Mouse (Mus musculus) midbrain, embryonic 15.5 days (tissue): Measurements from ENCODE around the gene Rgl3. TPM values are rescaled to one million over a fixed set of nuclear protein-coding genes. Genes with fewer than 3 reads are reported as not detected.

Experiments
- ATAC-seq: fragments of 200-750 bp; cut with Nextera tagmentation; replicated peaks from 2 replicates; pipeline ENCODE4 v1.8.0; 2017; ENCODE audit warnings: moderate TSS enrichment
- H3K27ac ChIP-seq: fragments of 300-500 bp; sonication (generic); 2 replicates; pipeline ENCODE4 v1.5.1; 2015; ENCODE audit warnings: mild to moderate bottlenecking, inconsistent platforms
- H3K27me3 ChIP-seq: fragments of 300-500 bp; sonication (generic); replicated peaks from 2 replicates; pipeline ENCODE4 v1.6.1; 2015; ENCODE audit warnings: inconsistent platforms
- H3K36me3 ChIP-seq: fragments of 300-500 bp; sonication (generic); replicated peaks from 2 replicates; pipeline ENCODE4 v1.6.1; 2015; ENCODE audit warnings: inconsistent platforms
- H3K4me1 ChIP-seq: fragments of 300-500 bp; sonication (generic); 2 replicates; pipeline ENCODE4 v1.6.1; 2015; ENCODE audit warnings: inconsistent platforms
- H3K4me2 ChIP-seq: fragments of 300-500 bp; sonication (generic); 2 replicates; pipeline ENCODE4 v1.6.1; 2015; ENCODE audit warnings: inconsistent platforms, mild to moderate bottlenecking, moderate library complexity
- H3K4me3 ChIP-seq: fragments of 300-500 bp; sonication (generic); 2 replicates; pipeline ENCODE4 v1.5.1; 2015; ENCODE audit warnings: mild to moderate bottlenecking, inconsistent platforms
- H3K9ac ChIP-seq: fragments of 300-500 bp; sonication (generic); 2 replicates; pipeline ENCODE4 v1.6.1; 2015; ENCODE audit warnings: mild to moderate bottlenecking, inconsistent platforms
- H3K9me3 ChIP-seq: fragments of 300-500 bp; sonication (generic); 2 replicates; pipeline ENCODE4 v1.6.1; 2016; ENCODE audit warnings: inconsistent platforms
- WGBS: fragments of 180-500 bp; shearing (Covaris S2); methylation state at CpG from one replicate; pipeline ENCODE4 v1.1.7; 2015; ENCODE audit warnings: mixed read lengths; 5-methylcytosine and 5-hydroxymethylcytosine counted together
- polyA plus RNA-seq: library from polyadenylated mRNA; unstranded; fragments of >200 nt; fragmentation: Nextera tagmentation; extraction: Ambion mirVana; gene quantifications from 2 replicates; pipeline ENCODE4 v1.2.1, GENCODE M21; 2015

The Rgl3 gene
- polyA plus RNA-seq, 1 experiment from 2014 or later: 1.1 TPM

DNA sequence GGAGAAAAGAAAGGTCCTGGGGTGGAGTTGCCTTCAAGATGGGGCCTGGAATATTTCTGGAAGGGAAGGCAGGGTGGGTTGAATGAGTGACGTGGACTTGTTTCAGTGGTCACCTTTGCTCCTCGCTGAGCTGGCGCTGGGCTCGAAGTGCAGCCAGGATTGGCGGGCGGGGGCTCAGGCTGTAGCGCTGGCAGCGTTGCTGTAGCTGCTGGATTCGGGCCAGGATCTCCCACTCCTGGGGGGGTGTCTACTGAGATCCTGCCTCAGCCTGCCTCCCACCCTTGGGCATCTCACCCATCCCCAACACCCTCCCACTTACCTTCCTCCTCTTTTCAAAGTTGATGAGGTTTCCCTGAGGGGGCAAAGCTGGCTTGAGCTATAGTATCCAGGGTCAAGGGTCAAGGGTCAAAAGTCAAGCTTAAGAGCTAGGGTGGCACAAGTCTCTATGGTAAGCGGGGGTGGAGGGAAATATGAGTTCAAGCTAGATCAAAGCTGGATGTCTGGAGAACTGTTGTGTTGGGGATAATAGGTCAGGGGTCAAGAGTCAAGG lies 12.5 kb downstream of the Rgl3 start:
- no peaks in the 10 kb centered on the region for H3K9me3 ChIP-seq
- H3K9ac ChIP-seq: no peak overlapping the region
- H3K4me2 ChIP-seq: no peak overlapping the region
- no peak for ATAC-seq
- no peak overlapping the region for H3K27ac ChIP-seq
- no peaks in the 10 kb centered on the region for H3K27me3 ChIP-seq
- WGBS: 85% methylated on average over 10 of the region's 10 CpGs
- no peaks in the 10 kb centered on the region for H3K4me1 ChIP-seq
- no peaks in the 10 kb centered on the region for H3K36me3 ChIP-seq
- H3K4me3 ChIP-seq: no peak overlapping the region

DNA sequence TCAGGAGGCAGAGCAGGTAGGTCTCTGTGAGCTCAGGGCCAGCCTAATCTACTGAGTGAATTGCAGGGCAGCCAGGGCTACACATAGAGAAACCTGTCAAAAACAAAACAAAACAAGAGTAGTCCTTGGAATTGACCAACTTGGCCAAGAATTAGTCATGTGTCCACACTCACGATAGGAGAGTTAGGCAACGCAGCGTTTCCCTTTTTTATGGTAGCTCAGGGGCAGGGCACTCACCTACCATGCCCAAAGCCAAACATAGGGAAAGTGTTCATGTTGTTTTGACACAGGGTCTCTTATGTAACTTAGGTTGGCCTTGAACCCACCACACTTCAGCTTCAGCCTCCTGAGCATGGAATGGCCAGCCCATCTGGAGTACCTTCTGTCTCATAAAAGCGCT lies 19.9 kb downstream of the Rgl3 start:
- ATAC-seq: no peak
- 89% methylated on average over 4 of the region's 4 CpGs for WGBS
- no peaks in the 10 kb centered on the region for H3K4me1 ChIP-seq

GRCm38 (mm10) chr9:21968883-21969282 lies 20.4 kb downstream of the Rgl3 start:
- Histone ChIP-seq H3K4me3 (no peak overlapping the region), H3K4me1 (no peaks in the 10 kb centered on the region), H3K27me3 (0 out of 2 replicates have a peak, but pooled peaks cover 2% of the 10 kb centered on the region), H3K9me3 (no peaks in the 10 kb centered on the region), H3K9ac (no peak overlapping the region), H3K27ac (no peak overlapping the region), H3K36me3 (no peaks in the 10 kb centered on the region), H3K4me2 (no peak overlapping the region)
- no peak for ATAC-seq
- WGBS: 77% methylated on average over 6 of the region's 6 CpGs

More for the DNA sequence above, 19.9 kb downstream of the Rgl3 start:
- Histone ChIP-seq H3K36me3 (no peaks in the 10 kb centered on the region), H3K4me2 (no peak overlapping the region), H3K27ac (no peak overlapping the region), H3K9me3 (no peaks in the 10 kb centered on the region), H3K27me3 (no peaks in the 10 kb centered on the region), H3K9ac (no peak overlapping the region), H3K4me3 (no peak overlapping the region)

GRCm38 (mm10) chr9:21963417-21963816 lies 25.8 kb downstream of the Rgl3 start, which contains the start of gene Epor:
Gene Epor, minus strand, starts transcription at chr9:21963506.
- H3K36me3 ChIP-seq: no peaks in the 10 kb centered on the region

GRCm38 (mm10) chr9:21962416-21963059 lies 26.7 kb downstream of the Rgl3 start:
- Histone ChIP-seq H3K9me3 (no peaks in the 10 kb centered on the region), H3K27me3 (peaks cover 51% of the 10 kb centered on the region), H3K36me3 (no peaks in the 10 kb centered on the region), H3K9ac (0 out of 2 replicates have a peak overlapping the region, but pooled peaks have one; percentile 9), H3K4me1 (peaks cover 22% of the 10 kb centered on the region), H3K4me2 (peak overlapping the region; percentile 65), H3K4me3 (peak overlapping the region; percentile 32), H3K27ac (no peak overlapping the region)
- peak; percentile 43 for ATAC-seq
- 3% methylated on average over 34 of the region's 34 CpGs for whole genome bisulfite sequencing

More at GRCm38 (mm10) chr9:21963417-21963816, 25.8 kb downstream of the Rgl3 start, which contains the start of gene Epor:
- 17% methylated on average over 8 of the region's 8 CpGs for WGBS
- peaks cover 22% of the 10 kb centered on the region for H3K4me1 ChIP-seq
- peak within 1 kb of the TSS; percentile 32 for H3K4me3 ChIP-seq
- H3K4me2 ChIP-seq: peak within 1 kb of the TSS; percentile 65
- H3K9me3 ChIP-seq: no peaks in the 10 kb centered on the region
- peaks cover 51% of the 10 kb centered on the region for H3K27me3 ChIP-seq
- H3K27ac ChIP-seq: no peak within 1 kb of the TSS
- no peak for ATAC-seq
- 0 out of 2 replicates have a peak within 1 kb of the TSS, but pooled peaks have one; percentile 9 for H3K9ac ChIP-seq

DNA sequence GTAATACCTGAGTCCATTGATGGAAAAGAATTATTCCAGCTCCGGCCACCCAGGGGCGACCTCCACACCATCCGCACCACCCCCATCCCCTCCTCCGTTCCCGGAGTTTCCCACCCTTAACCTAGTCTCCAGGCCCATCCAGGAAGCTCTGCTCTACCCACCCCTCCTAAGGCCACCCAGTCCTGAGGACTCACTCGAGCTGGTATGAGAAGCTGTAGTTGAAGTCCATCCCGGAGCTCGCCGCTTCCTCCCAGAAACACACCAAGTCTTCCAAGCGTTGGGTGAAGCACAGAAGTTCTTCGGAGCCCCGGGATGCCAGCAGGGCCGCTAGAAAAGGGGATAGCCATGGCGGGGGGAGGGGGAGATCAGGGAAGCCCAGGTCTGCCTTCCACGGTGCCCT lies 27.2 kb downstream of the Rgl3 start:
- H3K27ac ChIP-seq: no peak overlapping the region
- no peaks in the 10 kb centered on the region for H3K36me3 ChIP-seq
- H3K9ac ChIP-seq: 0 out of 2 replicates have a peak overlapping the region, but pooled peaks have one; percentile 9
- H3K4me2 ChIP-seq: peak overlapping the region; percentile 65
- peaks cover 51% of the 10 kb centered on the region for H3K27me3 ChIP-seq
- WGBS: 0% methylated on average over 15 of the region's 15 CpGs
- ATAC-seq: no peak; the same call in 1 of the 2 replicates
- peaks cover 22% of the 10 kb centered on the region for H3K4me1 ChIP-seq
- H3K4me3 ChIP-seq: peak overlapping the region; percentile 32
- no peaks in the 10 kb centered on the region for H3K9me3 ChIP-seq

DNA sequence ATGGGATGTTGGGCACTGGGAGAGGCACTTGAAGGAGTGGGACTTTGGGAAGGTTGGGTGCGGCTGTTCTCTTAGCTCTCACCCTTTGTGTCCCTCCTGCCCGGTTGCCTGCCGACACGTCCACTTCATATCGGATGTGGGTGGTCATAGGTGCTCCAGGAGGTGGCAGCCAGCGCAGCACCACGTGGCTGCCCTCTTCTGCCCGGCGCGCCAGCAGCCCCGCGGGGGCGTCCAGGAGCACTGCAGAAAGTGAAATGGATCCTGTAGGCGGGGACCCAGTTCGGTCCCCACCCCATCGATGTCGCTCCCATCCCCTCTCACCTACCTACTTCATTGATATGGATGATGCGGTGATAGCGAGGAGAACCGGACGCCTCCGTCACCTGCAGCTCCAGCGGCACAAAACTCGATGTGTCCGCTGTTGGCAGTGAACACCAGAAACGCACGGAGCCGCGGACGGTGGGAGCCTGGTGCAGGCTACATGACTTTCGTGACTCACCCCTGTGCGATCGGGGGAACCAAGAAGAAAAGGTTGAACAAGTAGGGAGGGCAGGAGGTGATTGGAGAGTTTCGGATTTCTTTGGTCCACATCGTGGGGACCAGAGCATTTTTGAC lies 27.8 kb downstream of the Rgl3 start:
- no peak overlapping the region for H3K9ac ChIP-seq
- peaks cover 51% of the 10 kb centered on the region for H3K27me3 ChIP-seq
- ATAC-seq: no peak
- H3K4me1 ChIP-seq: peaks cover 26% of the 10 kb centered on the region
- H3K36me3 ChIP-seq: no peaks in the 10 kb centered on the region
- no peak overlapping the region for H3K27ac ChIP-seq
- peak overlapping the region; percentile 32 for H3K4me3 ChIP-seq
- WGBS: 2% methylated on average over 35 of the region's 35 CpGs
- no peaks in the 10 kb centered on the region for H3K9me3 ChIP-seq
- peak overlapping the region; percentile 65 for H3K4me2 ChIP-seq

DNA sequence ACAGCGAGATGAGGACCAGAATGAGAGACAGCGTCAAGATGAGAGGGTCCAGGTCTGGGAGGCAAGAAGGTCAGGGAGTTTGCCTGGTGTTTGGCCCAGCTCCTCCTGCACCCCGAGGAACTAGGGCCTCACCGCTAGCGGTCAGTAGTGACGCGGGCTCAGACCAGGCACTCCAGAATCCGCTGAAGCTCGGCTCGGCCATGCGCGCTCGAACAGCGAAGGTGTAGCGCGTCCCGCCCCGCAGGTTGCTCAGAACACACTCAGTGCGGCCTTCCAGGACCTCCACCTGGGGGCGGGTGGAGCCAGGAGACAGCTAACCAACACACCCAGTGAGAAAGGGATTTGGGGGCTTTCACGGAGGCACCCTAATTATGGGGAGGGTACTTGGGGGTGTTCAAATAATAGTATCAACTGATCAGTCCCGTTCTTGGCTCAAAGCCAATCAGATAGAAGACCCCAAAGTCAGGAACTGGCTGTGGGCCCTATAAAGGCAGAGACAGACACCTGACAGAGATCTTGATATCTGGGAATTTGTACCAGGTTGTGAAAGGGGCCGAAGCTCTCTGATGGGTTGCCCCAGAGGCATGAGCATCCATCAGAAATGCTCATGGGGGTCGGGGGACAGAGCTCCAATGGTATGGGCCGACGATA lies 28.6 kb downstream of the Rgl3 start:
- H3K27me3 ChIP-seq: peaks cover 51% of the 10 kb centered on the region
- ATAC-seq: no peak
- H3K36me3 ChIP-seq: no peaks in the 10 kb centered on the region
- peak overlapping the region; percentile 20; the same call in 1 of the 2 replicates for H3K4me2 ChIP-seq
- no peak overlapping the region for H3K4me3 ChIP-seq
- H3K9me3 ChIP-seq: no peaks in the 10 kb centered on the region
- H3K27ac ChIP-seq: no peak overlapping the region
- no peak overlapping the region for H3K9ac ChIP-seq
- WGBS: 10% methylated on average over 26 of the region's 26 CpGs
- peaks cover 29% of the 10 kb centered on the region for H3K4me1 ChIP-seq

DNA sequence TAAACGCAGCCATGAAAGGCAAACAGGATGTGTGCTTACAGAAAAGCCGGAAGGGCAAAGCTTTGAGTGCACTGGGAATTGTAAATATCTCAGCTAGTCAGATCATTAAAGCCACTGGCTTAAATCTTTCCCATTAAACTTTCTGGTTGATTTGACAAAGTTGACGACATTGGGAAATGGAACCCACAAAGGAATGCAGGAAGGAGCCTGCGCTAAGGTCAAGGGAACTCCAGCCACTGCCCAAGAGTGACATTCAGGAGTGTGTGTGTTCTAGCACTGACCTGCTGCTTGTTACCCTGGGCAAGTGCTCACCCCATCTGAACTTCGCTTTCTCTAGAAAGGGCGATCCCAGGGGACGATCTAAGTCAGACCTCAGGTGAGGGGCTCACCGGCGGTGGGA lies 29.1 kb downstream of the Rgl3 start:
- H3K27ac ChIP-seq: no peak overlapping the region
- no peak overlapping the region for H3K9ac ChIP-seq
- 50% methylated on average over 9 of the region's 9 CpGs for WGBS
- no peaks in the 10 kb centered on the region for H3K9me3 ChIP-seq
- H3K36me3 ChIP-seq: no peaks in the 10 kb centered on the region
- H3K4me2 ChIP-seq: no peak overlapping the region
- peaks cover 51% of the 10 kb centered on the region for H3K27me3 ChIP-seq
- no peak for ATAC-seq
- peaks cover 31% of the 10 kb centered on the region for H3K4me1 ChIP-seq
- H3K4me3 ChIP-seq: no peak overlapping the region

DNA sequence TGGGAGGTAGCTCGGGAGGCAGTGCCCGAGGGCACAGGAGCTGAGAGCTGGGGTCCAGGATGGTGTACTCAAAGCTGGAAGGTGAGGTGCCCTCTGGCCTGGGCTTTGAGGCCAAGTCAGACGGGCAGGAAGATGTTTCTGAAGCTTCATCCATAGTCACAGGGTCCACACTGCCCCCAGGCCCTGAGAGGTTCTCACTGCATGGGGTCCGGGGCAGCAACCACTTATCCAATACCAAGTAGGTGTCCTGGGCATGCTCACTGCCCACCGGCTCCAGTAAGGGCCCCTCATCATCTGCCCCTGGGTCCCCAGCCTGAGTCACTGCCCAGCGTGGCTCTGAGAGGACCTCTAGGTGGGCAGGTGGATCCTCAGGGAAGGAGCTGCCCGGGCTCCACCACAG lies 30.0 kb downstream of the Rgl3 start:
- Histone ChIP-seq H3K36me3 (no peaks in the 10 kb centered on the region), H3K9me3 (no peaks in the 10 kb centered on the region), H3K27me3 (peaks cover 51% of the 10 kb centered on the region), H3K9ac (no peak overlapping the region), H3K27ac (no peak overlapping the region), H3K4me2 (no peak overlapping the region), H3K4me1 (peaks cover 40% of the 10 kb centered on the region), H3K4me3 (no peak overlapping the region)
- WGBS: 86% methylated on average over 7 of the region's 7 CpGs
- ATAC-seq: no peak

- Histone ChIP-seq H3K36me3 (no peaks in the 10 kb centered on the region), H3K4me2 (no peak overlapping the region), H3K9me3 (no peaks in the 10 kb centered on the region), H3K27ac (no peak overlapping the region), H3K9ac (no peak overlapping the region), H3K27me3 (peaks cover 46% of the 10 kb centered on the region), H3K4me3 (no peak overlapping the region), H3K4me1 (peaks cover 49% of the 10 kb centered on the region)
- 93% methylated on average over 5 of the region's 5 CpGs for WGBS
- ATAC-seq: no peak
Observed at GRCm38 (mm10) chr9:21958372-21958771, 30.9 kb downstream of the Rgl3 start.
